Mouse (Mus musculus) liver, embryonic 16.5 days (tissue): Measurements from ENCODE around the gene 1110032A03Rik. TPM values are rescaled to one million over a fixed set of nuclear protein-coding genes. Genes with fewer than 3 reads are reported as not detected.
A peak's percentile ranks its signal among the peaks of the same experiment; 100 is the strongest.

ENCODE experiments used
- ATAC-seq: fragments of 200-750 bp; cut with Nextera tagmentation; 2 replicates; pipeline ENCODE4 v1.8.0; 2017; ENCODE audit warnings: low read depth, mild to moderate bottlenecking, moderate number of reproducible peaks, moderate library complexity
- H3K27ac ChIP-seq: fragments of 300-500 bp; sonication (generic); 2 replicates; pipeline ENCODE4 v1.5.1; 2014; ENCODE audit warnings: mild to moderate bottlenecking, low read length
- H3K27me3 ChIP-seq: fragments of 300-500 bp; sonication (generic); 2 replicates; pipeline ENCODE4 v1.6.1; 2014; ENCODE audit warnings: low read depth, low read length, mixed read lengths; ENCODE audit not compliant: control insufficient read depth, insufficient read depth
- H3K36me3 ChIP-seq: fragments of 300-500 bp; sonication (generic); 2 replicates; pipeline ENCODE4 v1.6.1; 2014; ENCODE audit warnings: mild to moderate bottlenecking; ENCODE audit not compliant: control insufficient read depth, insufficient read depth
- H3K4me1 ChIP-seq: fragments of 300-500 bp; sonication (generic); 2 replicates; pipeline ENCODE4 v1.6.1; 2014; ENCODE audit warnings: low read depth, low read length, mixed read lengths; ENCODE audit not compliant: control insufficient read depth
- H3K4me2 ChIP-seq: fragments of 300-500 bp; sonication (generic); 2 replicates; pipeline ENCODE4 v1.6.1; 2014; ENCODE audit warnings: low read depth, low read length, mixed read lengths
- H3K4me3 ChIP-seq: fragments of 300-500 bp; sonication (generic); 2 replicates; pipeline ENCODE4 v1.5.1; 2014; ENCODE audit warnings: low read depth, mild to moderate bottlenecking, low read length
- H3K9ac ChIP-seq: fragments of 300-500 bp; sonication (generic); 2 replicates; pipeline ENCODE4 v1.6.1; 2014; ENCODE audit warnings: low read depth, low read length
- H3K9me3 ChIP-seq: fragments of 300-500 bp; sonication (generic); replicated peaks from 2 replicates; pipeline ENCODE4 v1.6.1; 2016; ENCODE audit warnings: low read length; ENCODE audit not compliant: control insufficient read depth
- WGBS: fragments of 180-500 bp; shearing (Covaris S2); extraction: QIAGEN DNeasy Blood & Tissue Kit; methylation state at CpG from one replicate; pipeline ENCODE4 v1.1.7; 2014; ENCODE audit not compliant: insufficient replicate concordance; 5-methylcytosine and 5-hydroxymethylcytosine counted together
- polyA plus RNA-seq: library from polyadenylated mRNA; unstranded; fragments of >200 nt; fragmentation: Nextera tagmentation; extraction: Ambion mirVana; gene quantifications from 2 replicates; pipeline ENCODE4 v1.2.1, GENCODE M21; 2015

The 1110032A03Rik gene
- 19.6 and 22.6 TPM in 2 replicates for polyA plus RNA-seq

GRCm38 (mm10) chr9:50774991-50775612 is at the start of gene 1110032A03Rik, which contains the start of gene Alg9:
1110032A03Rik (minus strand) TSS chr9:50775520.
Alg9 (plus strand) TSS chr9:50775019.
- Histone ChIP-seq H3K27me3 (no peaks in the 10 kb centered on the region), H3K27ac (peak within 1 kb of the TSS; percentile 74), H3K9me3 (no peaks in the 10 kb centered on the region), H3K4me3 (peak within 1 kb of the TSS; percentile 95), H3K4me2 (peak within 1 kb of the TSS; percentile 98), H3K36me3 (peaks cover 2% of the 10 kb centered on the region; the same call in 1 of the 2 replicates), H3K9ac (peak within 1 kb of the TSS; percentile 95), H3K4me1 (peaks cover 21% of the 10 kb centered on the region)
- peak; percentile 70 for ATAC-seq
- WGBS = under 1% methylated on average over 46 of the region's 51 CpGs

GRCm38 (mm10) chr9:50823779-50824453 is 48.6 kb upstream of the 1110032A03Rik start:
- peak overlapping the region; percentile 32 for H3K4me3 ChIP-seq
- 31% methylated on average over 11 of the region's 11 CpGs for WGBS
- peak overlapping the region; percentile 59 for H3K9ac ChIP-seq
- peaks cover 32% of the 10 kb centered on the region for H3K4me1 ChIP-seq
- H3K27me3 ChIP-seq = no peaks in the 10 kb centered on the region
- ATAC-seq = peak; percentile 99
- H3K36me3 ChIP-seq = peaks cover 3% of the 10 kb centered on the region; the same call in 1 of the 2 replicates
- H3K27ac ChIP-seq = peak overlapping the region; percentile 96
- peak overlapping the region; percentile 68 for H3K4me2 ChIP-seq
- no peaks in the 10 kb centered on the region for H3K9me3 ChIP-seq

- Histone ChIP-seq H3K36me3 (peaks cover 3% of the 10 kb centered on the region; the same call in 1 of the 2 replicates), H3K27me3 (no peaks in the 10 kb centered on the region), H3K27ac (peak overlapping the region; percentile 49; the same call in 1 of the 2 replicates), H3K4me2 (no peak overlapping the region), H3K4me3 (no peak overlapping the region), H3K4me1 (peaks cover 36% of the 10 kb centered on the region), H3K9me3 (no peaks in the 10 kb centered on the region), H3K9ac (no peak overlapping the region)
- ATAC-seq = no peak
- 90% methylated on average over 5 of the region's 5 CpGs for WGBS
Observed at GRCm38 (mm10) chr9:50822216-50822615, 46.9 kb upstream of the 1110032A03Rik start.

- no peaks in the 10 kb centered on the region for H3K27me3 ChIP-seq
- H3K36me3 ChIP-seq = peaks cover 5% of the 10 kb centered on the region; the same call in 1 of the 2 replicates
- WGBS = 91% methylated on average over 6 of the region's 6 CpGs
- H3K4me1 ChIP-seq = peaks cover 41% of the 10 kb centered on the region
- no peak overlapping the region for H3K4me3 ChIP-seq
- ATAC-seq = no peak
- peak overlapping the region; percentile 49; the same call in 1 of the 2 replicates for H3K27ac ChIP-seq
- H3K4me2 ChIP-seq = no peak overlapping the region
- H3K9me3 ChIP-seq = no peaks in the 10 kb centered on the region
- H3K9ac ChIP-seq = 0 out of 2 replicates have a peak overlapping the region, but pooled peaks have one; percentile 18
Observed at GRCm38 (mm10) chr9:50821651-50822050, 46.3 kb upstream of the 1110032A03Rik start.

GRCm38 (mm10) chr9:50819716-50820115 is 44.4 kb upstream of the 1110032A03Rik start:
- no peak overlapping the region for H3K27ac ChIP-seq
- H3K4me2 ChIP-seq = no peak overlapping the region
- H3K36me3 ChIP-seq = peaks cover 8% of the 10 kb centered on the region
- H3K9me3 ChIP-seq = no peaks in the 10 kb centered on the region
- ATAC-seq = no peak
- 84% methylated on average over 6 of the region's 6 CpGs for WGBS
- no peak overlapping the region for H3K4me3 ChIP-seq
- no peak overlapping the region for H3K9ac ChIP-seq
- no peaks in the 10 kb centered on the region for H3K27me3 ChIP-seq
- peaks cover 40% of the 10 kb centered on the region for H3K4me1 ChIP-seq

- 68% methylated on average over 6 of the region's 6 CpGs for WGBS
- Histone ChIP-seq H3K9ac (no peak overlapping the region), H3K27ac (no peak overlapping the region), H3K4me1 (peaks cover 37% of the 10 kb centered on the region), H3K4me3 (no peak overlapping the region), H3K27me3 (no peaks in the 10 kb centered on the region), H3K36me3 (peaks cover 12% of the 10 kb centered on the region), H3K9me3 (no peaks in the 10 kb centered on the region), H3K4me2 (no peak overlapping the region)
- no peak for ATAC-seq
Observed at GRCm38 (mm10) chr9:50818050-50818449, 42.7 kb upstream of the 1110032A03Rik start.

- H3K36me3 ChIP-seq = peaks cover 12% of the 10 kb centered on the region
- H3K4me3 ChIP-seq = no peak overlapping the region
- H3K4me2 ChIP-seq = no peak overlapping the region; the same call in 1 of the 2 replicates
- peak overlapping the region; percentile 87 for H3K27ac ChIP-seq
- H3K9ac ChIP-seq = no peak overlapping the region; the same call in 1 of the 2 replicates
- H3K4me1 ChIP-seq = peaks cover 45% of the 10 kb centered on the region
- no peaks in the 10 kb centered on the region for H3K27me3 ChIP-seq
- 53% methylated on average over 1 of the region's 1 CpGs for WGBS
- ATAC-seq = peak; percentile 90
- no peaks in the 10 kb centered on the region for H3K9me3 ChIP-seq
Observed at GRCm38 (mm10) chr9:50816512-50816911, 41.2 kb upstream of the 1110032A03Rik start.

GRCm38 (mm10) chr9:50815666-50816065 is 40.3 kb upstream of the 1110032A03Rik start:
- peaks cover 12% of the 10 kb centered on the region for H3K36me3 ChIP-seq
- H3K4me1 ChIP-seq = peaks cover 52% of the 10 kb centered on the region
- no peak overlapping the region for H3K4me2 ChIP-seq
- H3K27me3 ChIP-seq = no peaks in the 10 kb centered on the region
- ATAC-seq = no peak
- 78% methylated on average over 4 of the region's 4 CpGs for WGBS
- H3K27ac ChIP-seq = peak overlapping the region; percentile 87
- H3K9ac ChIP-seq = no peak overlapping the region
- H3K9me3 ChIP-seq = no peaks in the 10 kb centered on the region
- H3K4me3 ChIP-seq = no peak overlapping the region

GRCm38 (mm10) chr9:50813796-50814195 is 38.5 kb upstream of the 1110032A03Rik start:
- Histone ChIP-seq H3K27me3 (no peaks in the 10 kb centered on the region), H3K36me3 (peaks cover 19% of the 10 kb centered on the region), H3K9ac (peak overlapping the region; percentile 41), H3K4me2 (peak overlapping the region; percentile 33), H3K4me3 (peak overlapping the region; percentile 24; the same call in 1 of the 2 replicates), H3K27ac (peak overlapping the region; percentile 97), H3K9me3 (no peaks in the 10 kb centered on the region), H3K4me1 (peaks cover 63% of the 10 kb centered on the region)
- ATAC-seq = peak; percentile 67
- WGBS = 45% methylated on average over 5 of the region's 5 CpGs
